8 mouse cellular contexts compared by ENCODE assay signal in genomic region chr19:6277661-6278438, GRCm38 (mm10). TPM values are rescaled to one million over a fixed set of nuclear protein-coding genes. Genes with fewer than 3 reads are reported as not detected.
DNase-seq lines count a peak whose midpoint lies in the region; ATAC-seq and TF ChIP-seq lines count a peak whose summit lies in the region.

No protein-coding gene starts in this region.

- no peaks in the 10 kb centered on the region for H3K9me3 ChIP-seq in embryonic facial prominence, embryonic 15.5 days (replicated peaks)
- H3K9me3 ChIP-seq in heart, embryonic 15.5 days (replicated peaks), result no peaks in the 10 kb centered on the region
- H3K9me3 ChIP-seq in stomach, embryonic 14.5 days (ENCODE audit: control insufficient read depth, low read depth, low read length), result no peaks in the 10 kb centered on the region

- H3K4me3 ChIP-seq in thymus, adult 2 months (ENCODE audit: control insufficient read depth, insufficient read depth, low read length), result peak overlapping the region; percentile 84
- peak overlapping the region; percentile 82 for H3K4me3 ChIP-seq in embryonic facial prominence, embryonic 15.5 days (replicated peaks)
- H3K4me3 ChIP-seq in heart, embryonic 15.5 days, result peak overlapping the region; percentile 75
- peak overlapping the region; percentile 82 for H3K4me3 ChIP-seq in stomach, embryonic 14.5 days (ENCODE audit: low read depth, low read length)

- peak; percentile 32 for ATAC-seq in embryonic facial prominence, embryonic 15.5 days (ENCODE audit: insufficient number of reproducible peaks, low FRiP score, low TSS enrichment, low read depth)
- ATAC-seq in heart, embryonic 15.5 days (replicated peaks; ENCODE audit: insufficient number of reproducible peaks, insufficient read depth, low FRiP score, low read depth), result peak; percentile 23
- ATAC-seq in stomach, embryonic 14.5 days (ENCODE audit: insufficient number of reproducible peaks, insufficient read depth, low FRiP score, low read depth), result peak; percentile 11; the same call in 1 of the 2 replicates

- no peaks in the 10 kb centered on the region; the same call in 1 of the 2 replicates for H3K36me3 ChIP-seq in thymus, adult 2 months (ENCODE audit: control insufficient read depth, insufficient read depth, low read length)
- H3K36me3 ChIP-seq in embryonic facial prominence, embryonic 15.5 days, result peaks cover 29% of the 10 kb centered on the region
- peaks cover 25% of the 10 kb centered on the region for H3K36me3 ChIP-seq in heart, embryonic 15.5 days
- H3K36me3 ChIP-seq in stomach, embryonic 14.5 days (ENCODE audit: control insufficient read depth, insufficient read depth, low read length), result peaks cover 19% of the 10 kb centered on the region; the same call in 1 of the 2 replicates

- no peak for TF ChIP-seq CTCF in thymus, adult 2 months (IDR thresholded peaks at IDR 0.05; ENCODE audit: borderline replicate concordance, control insufficient read depth, extremely low read depth, insufficient read depth, low read length, poor library complexity)

- 29% methylated on average over 10 of the region's 10 CpGs for WGBS in thymus, adult 2 months
- WGBS in embryonic facial prominence, embryonic 15.5 days, result 2% methylated on average over 10 of the region's 10 CpGs
- 5% methylated on average over 10 of the region's 10 CpGs for WGBS in heart, embryonic 15.5 days
- WGBS in stomach, embryonic 14.5 days, result 6% methylated on average over 10 of the region's 10 CpGs

- H3K4me2 ChIP-seq in embryonic facial prominence, embryonic 15.5 days (replicated peaks), result peak overlapping the region; percentile 97
- H3K4me2 ChIP-seq in heart, embryonic 15.5 days, result peak overlapping the region; percentile 98
- peak overlapping the region; percentile 88 for H3K4me2 ChIP-seq in stomach, embryonic 14.5 days (replicated peaks; ENCODE audit: low read depth, low read length)

- H3K27me3 ChIP-seq in thymus, adult 2 months (ENCODE audit: control insufficient read depth, insufficient read depth, low read length), result no peaks in the 10 kb centered on the region
- no peaks in the 10 kb centered on the region for H3K27me3 ChIP-seq in embryonic facial prominence, embryonic 15.5 days
- no peaks in the 10 kb centered on the region for H3K27me3 ChIP-seq in heart, embryonic 15.5 days
- H3K27me3 ChIP-seq in stomach, embryonic 14.5 days (ENCODE audit: control insufficient read depth, insufficient read depth, low read length), result no peaks in the 10 kb centered on the region

- DNase-seq in thymus, adult 2 months, result no peak
- DNase-seq in thymus, postnatal 25 days, result no peak
- peak; percentile 84 to 94 for DNase-seq in kidney, postnatal 36 days
- peak; percentile 62 for DNase-seq in mesoderm, embryonic 11.5 days (ENCODE audit: low read depth, low spot score)
- DNase-seq in layer of hippocampus, adult 11-12 months (ENCODE audit: low spot score), result no peak

- peak overlapping the region; percentile 49 for H3K9ac ChIP-seq in embryonic facial prominence, embryonic 15.5 days
- peak overlapping the region; percentile 83 for H3K9ac ChIP-seq in heart, embryonic 15.5 days
- H3K9ac ChIP-seq in stomach, embryonic 14.5 days (replicated peaks; ENCODE audit: low read depth, low read length), result peak overlapping the region; percentile 80

- no peak for TF ChIP-seq POLR2A in thymus, adult 2 months (IDR thresholded peaks at IDR 0.05; ENCODE audit: control insufficient read depth, extremely low read depth, insufficient read depth, low read length, poor library complexity)

- peaks cover 25% of the 10 kb centered on the region for H3K4me1 ChIP-seq in thymus, adult 2 months (replicated peaks; ENCODE audit: control insufficient read depth, insufficient read depth, low read length)
- peaks cover 42% of the 10 kb centered on the region for H3K4me1 ChIP-seq in embryonic facial prominence, embryonic 15.5 days
- peaks cover 55% of the 10 kb centered on the region for H3K4me1 ChIP-seq in heart, embryonic 15.5 days (replicated peaks)
- H3K4me1 ChIP-seq in stomach, embryonic 14.5 days (ENCODE audit: control insufficient read depth, insufficient read depth, low read length), result peaks cover 32% of the 10 kb centered on the region

- no peak overlapping the region for H3K27ac ChIP-seq in thymus, adult 2 months (ENCODE audit: control insufficient read depth, insufficient read depth, low read length)
- peak overlapping the region; percentile 88 for H3K27ac ChIP-seq in embryonic facial prominence, embryonic 15.5 days (replicated peaks)
- peak overlapping the region; percentile 79 for H3K27ac ChIP-seq in heart, embryonic 15.5 days
- H3K27ac ChIP-seq in stomach, embryonic 14.5 days (ENCODE audit: low read length), result peak overlapping the region; percentile 75; the same call in 1 of the 2 replicates

RNA-seq across cellular contexts. Expression of gene Ehd1, which starts 1.3 kb away (rescaled TPM):
- 141 and 159 TPM in 2 replicates for polyA plus RNA-seq in thymus, adult 2 months (2012; rRNA removed)
- 77.2 and 83.5 TPM in 2 replicates for polyA plus RNA-seq in embryonic facial prominence, embryonic 15.5 days (2015; fragmentation: Nextera tagmentation; extraction: Ambion mirVana)
- polyA plus RNA-seq in heart, embryonic 15.5 days (2015; fragmentation: Nextera tagmentation; extraction: Ambion mirVana), result 54.1 and 66.8 TPM in 2 replicates
- 44.9 and 46.2 TPM in 2 replicates for polyA plus RNA-seq in stomach, embryonic 14.5 days (2014; fragmentation: Nextera tagmentation; extraction: Ambion mirVana)

RNA-seq across cellular contexts. Expression of gene Cdc42bpg, which starts 28.4 kb away (rescaled TPM):
- polyA plus RNA-seq in thymus, adult 2 months (2012; rRNA removed), result 12.8 and 12.9 TPM in 2 replicates
- 1.5 and 2.5 TPM in 2 replicates for polyA plus RNA-seq in embryonic facial prominence, embryonic 15.5 days (2015; fragmentation: Nextera tagmentation; extraction: Ambion mirVana)
- 0.30 and 0.60 TPM in 2 replicates for polyA plus RNA-seq in heart, embryonic 15.5 days (2015; fragmentation: Nextera tagmentation; extraction: Ambion mirVana)
- polyA plus RNA-seq in stomach, embryonic 14.5 days (2014; fragmentation: Nextera tagmentation; extraction: Ambion mirVana), result 2.2 and 2.3 TPM in 2 replicates

RNA-seq across cellular contexts. Expression of gene Atg2a, which starts 36.4 kb away (rescaled TPM):
- 82.4 and 90.3 TPM in 2 replicates for polyA plus RNA-seq in thymus, adult 2 months (2012; rRNA removed)
- polyA plus RNA-seq in embryonic facial prominence, embryonic 15.5 days (2015; fragmentation: Nextera tagmentation; extraction: Ambion mirVana), result 10.3 and 11.0 TPM in 2 replicates
- 6.7 and 10.0 TPM in 2 replicates for polyA plus RNA-seq in heart, embryonic 15.5 days (2015; fragmentation: Nextera tagmentation; extraction: Ambion mirVana)
- 9.2 and 10.4 TPM in 2 replicates for polyA plus RNA-seq in stomach, embryonic 14.5 days (2014; fragmentation: Nextera tagmentation; extraction: Ambion mirVana)

RNA-seq across cellular contexts. Expression of gene Ppp2r5b, which starts 42.2 kb away (rescaled TPM):
- 54.6 and 56.1 TPM in 2 replicates for polyA plus RNA-seq in thymus, adult 2 months (2012; rRNA removed)
- polyA plus RNA-seq in embryonic facial prominence, embryonic 15.5 days (2015; fragmentation: Nextera tagmentation; extraction: Ambion mirVana), result 39.2 and 39.7 TPM in 2 replicates
- polyA plus RNA-seq in heart, embryonic 15.5 days (2015; fragmentation: Nextera tagmentation; extraction: Ambion mirVana), result 21.4 and 28.1 TPM in 2 replicates
- 22.1 and 23.5 TPM in 2 replicates for polyA plus RNA-seq in stomach, embryonic 14.5 days (2014; fragmentation: Nextera tagmentation; extraction: Ambion mirVana)

RNA-seq across cellular contexts. Expression of gene Gpha2, which starts 51.7 kb away (rescaled TPM):
- polyA plus RNA-seq in thymus, adult 2 months (2012; rRNA removed), result 5.2 and 8.9 TPM in 2 replicates
- 2.5 and 3.3 TPM in 2 replicates for polyA plus RNA-seq in embryonic facial prominence, embryonic 15.5 days (2015; fragmentation: Nextera tagmentation; extraction: Ambion mirVana)
- polyA plus RNA-seq in heart, embryonic 15.5 days (2015; fragmentation: Nextera tagmentation; extraction: Ambion mirVana), result 0.57 TPM in 1 of 2 replicates, not detected in the other
- polyA plus RNA-seq in stomach, embryonic 14.5 days (2014; fragmentation: Nextera tagmentation; extraction: Ambion mirVana), result 0.90 TPM in 1 of 2 replicates, not detected in the other

Comparison
In these comparisons a context has a peak if more than half of its experiments do, and no peak if none do; other contexts are left out.
1. DNase-seq: peak in kidney, postnatal 36 days (2 of 2) and mesoderm, embryonic 11.5 days (single experiment); none in thymus, adult 2 months (single experiment), thymus, postnatal 25 days (single experiment) and layer of hippocampus, adult 11-12 months (single experiment).
2. Peak in every context shown above with its lines, with median percentiles within 50 percentile points of each other: H3K4me3 ChIP-seq, ATAC-seq, H3K4me2 ChIP-seq and H3K9ac ChIP-seq.